Mouse (Mus musculus) cerebellum, postnatal 36 days (tissue): ENCODE data around the gene Reep3.

Source experiments
- DNase-seq, 2 experiments: peaks; one replicate each; pipeline ENCODE4 v3.0.0; 2021 to 2022; ENCODE audit warnings: mixed read lengths in 2 of 2

Gene Reep3

GRCm38 (mm10) chr10:67081206-67082007 is 15.3 kb downstream of the Reep3 start:
- DNase-seq: no peak

DNA sequence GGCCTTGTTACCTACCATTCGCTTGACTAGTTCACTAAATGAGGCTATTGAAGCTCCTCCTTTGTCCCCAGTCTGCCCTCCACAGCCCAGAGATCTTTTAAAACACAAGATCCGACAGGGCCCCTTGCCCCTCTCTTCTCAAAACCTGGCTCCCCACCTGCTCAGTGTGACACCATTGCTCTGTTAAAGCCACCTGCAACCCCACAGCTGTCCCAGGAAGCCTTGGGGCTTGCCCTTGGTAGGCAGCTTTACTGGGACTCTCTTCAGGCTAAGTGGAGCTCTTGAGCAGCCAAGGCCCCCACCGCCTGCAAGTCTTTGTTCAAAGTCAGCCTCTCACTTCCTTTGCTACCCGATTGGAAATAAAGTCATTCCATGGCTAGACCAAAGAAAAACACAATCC is 17.7 kb downstream of the Reep3 start:
- DNase-seq: no peak

- peak; percentile 84 to 88 for DNase-seq
These were observed 20.5 kb downstream of the Reep3 start for GRCm38 (mm10) chr10:67075931-67076878.

GRCm38 (mm10) chr10:67073577-67073976 is 23.2 kb downstream of the Reep3 start:
- no peak for DNase-seq

DNA sequence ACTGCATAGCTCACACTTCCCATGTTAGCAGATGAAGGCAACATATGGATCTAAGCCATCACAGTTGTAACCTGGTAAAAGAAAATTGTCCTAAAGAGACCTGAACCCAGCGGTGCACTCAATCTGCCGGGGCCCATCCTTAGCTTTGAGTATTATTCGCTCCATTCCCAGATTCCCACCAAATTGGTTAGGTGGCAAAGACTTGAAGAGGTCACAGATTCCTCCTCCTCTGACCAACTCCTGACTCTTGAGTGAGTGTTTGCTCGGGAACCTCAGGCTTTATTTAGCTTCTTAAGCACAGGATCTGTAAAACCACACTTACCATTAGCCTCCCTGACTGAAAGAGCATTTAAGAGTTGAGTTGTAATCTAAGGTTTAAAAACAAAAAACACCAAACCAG is 24.1 kb downstream of the Reep3 start:
- DNase-seq: no peak

DNA sequence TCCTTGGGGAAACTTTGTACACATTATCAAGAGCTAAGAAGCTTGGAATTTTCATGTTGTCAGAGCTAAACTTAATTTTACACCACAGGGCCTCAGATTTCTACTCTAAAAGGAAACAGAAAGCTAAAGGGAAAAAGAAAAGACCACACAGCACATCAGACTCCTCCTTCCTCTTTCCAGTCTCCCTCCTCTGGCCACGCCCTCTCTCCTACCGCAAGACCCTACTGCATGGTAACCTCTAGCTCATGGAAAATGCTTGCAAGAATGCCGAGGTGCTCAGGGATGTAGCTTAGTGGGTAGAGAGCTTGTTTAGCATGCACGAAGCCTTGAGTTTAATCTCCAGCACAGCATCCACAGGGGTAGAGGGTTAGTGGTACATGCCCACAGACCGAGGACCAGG is 24.9 kb downstream of the Reep3 start:
- DNase-seq: no peak

GRCm38 (mm10) chr10:67071389-67071788 is 25.4 kb downstream of the Reep3 start:
- DNase-seq: no peak

DNA sequence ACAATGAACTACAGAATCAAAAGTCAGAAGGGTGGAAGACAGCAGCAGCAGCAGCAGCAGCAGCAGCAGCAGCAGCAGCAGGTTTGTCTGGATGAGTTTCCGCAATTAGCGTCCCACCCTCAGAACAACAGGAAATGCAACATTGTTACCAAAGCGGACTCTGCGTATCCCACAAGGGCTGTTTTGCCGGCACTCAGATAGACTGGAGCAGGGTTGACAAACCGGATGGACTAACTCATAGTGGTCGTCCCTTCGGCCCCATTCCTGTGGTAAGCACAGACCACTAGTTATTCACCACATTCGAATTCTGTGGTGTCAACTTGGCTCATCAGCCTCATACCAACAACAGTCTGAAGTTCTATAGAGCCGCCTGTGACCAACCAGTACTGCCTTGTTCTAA is 27.7 kb downstream of the Reep3 start:
- no peak for DNase-seq

DNA sequence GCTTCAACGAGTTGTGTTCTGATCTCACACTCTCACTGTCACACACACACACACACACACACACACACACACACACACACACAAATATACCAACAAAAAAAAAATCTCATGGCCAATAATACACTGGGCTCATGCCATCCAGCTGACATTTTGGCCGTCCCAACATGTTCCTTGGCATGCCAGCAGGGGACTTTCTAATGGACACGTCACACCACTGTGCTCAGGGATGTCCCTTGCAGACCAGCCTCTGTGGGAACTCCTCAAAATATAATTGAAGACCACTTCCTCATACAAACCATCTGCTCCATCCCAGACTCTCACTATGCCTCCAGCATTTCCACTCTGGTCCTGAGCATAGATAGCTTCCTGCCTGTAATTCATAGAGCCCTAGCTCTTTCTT is 30.3 kb downstream of the Reep3 start:
- DNase-seq: no peak

DNA sequence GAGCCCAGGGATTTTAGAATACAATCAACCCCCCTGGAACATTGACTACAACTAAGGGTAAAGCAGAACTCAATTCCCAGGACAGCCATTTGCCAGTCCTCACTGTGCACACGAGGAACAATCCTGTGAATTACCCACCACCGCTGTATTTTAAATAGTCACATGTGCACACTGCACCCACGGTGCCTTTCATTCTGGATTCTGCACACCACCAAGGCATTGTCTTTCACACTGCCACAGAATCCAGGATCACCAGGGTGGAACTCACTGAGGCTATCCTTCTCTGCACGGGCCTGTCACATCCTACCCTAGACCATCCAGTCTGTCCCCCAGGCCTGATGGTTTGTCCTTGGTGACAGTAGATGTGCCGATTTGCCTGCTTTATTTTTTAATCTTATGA is 30.8 kb downstream of the Reep3 start:
- no peak for DNase-seq

DNA sequence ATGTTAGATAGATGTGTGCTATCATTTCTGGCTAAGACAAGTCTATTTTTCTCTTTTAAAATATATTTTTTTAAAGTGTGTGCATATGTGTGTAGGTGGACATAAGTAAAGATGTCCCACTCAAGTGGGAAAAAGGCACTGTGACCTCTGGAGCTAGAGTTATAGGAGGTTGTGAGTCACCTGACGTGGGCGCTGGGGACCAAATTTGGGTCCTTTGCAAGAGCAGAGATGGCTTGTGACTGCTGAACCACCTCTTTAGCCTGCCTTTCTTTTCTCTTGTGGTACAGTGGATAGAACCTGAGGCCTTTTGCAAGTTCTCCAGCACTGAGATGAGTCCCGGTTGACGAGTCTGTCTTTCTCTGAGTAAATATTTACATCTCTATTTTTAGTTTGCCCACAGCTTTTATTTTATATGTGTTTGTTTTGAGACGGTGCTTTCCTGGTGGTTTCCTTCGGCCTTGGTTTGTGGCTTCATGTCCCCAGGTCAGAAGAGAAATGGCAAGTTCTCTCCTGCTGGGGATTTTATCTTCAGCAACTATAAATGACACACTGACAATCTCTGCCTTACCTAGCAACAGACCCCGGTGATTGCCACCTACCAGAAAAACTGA is 31.4 kb downstream of the Reep3 start:
- no peak for DNase-seq

- DNase-seq: no peak
These were observed 34.9 kb downstream of the Reep3 start for GRCm38 (mm10) chr10:67061823-67062222.

GRCm38 (mm10) chr10:67061367-67061801 is 35.4 kb downstream of the Reep3 start:
- peak in 1 of 2 experiments; percentile 38 for DNase-seq

GRCm38 (mm10) chr10:67058702-67059101 is 38.0 kb downstream of the Reep3 start:
- DNase-seq: no peak

GRCm38 (mm10) chr10:67058297-67058696 is 38.4 kb downstream of the Reep3 start:
- DNase-seq: peak; percentile 80 to 83

GRCm38 (mm10) chr10:67057696-67058095 is 39.0 kb downstream of the Reep3 start:
- DNase-seq: no peak

DNA sequence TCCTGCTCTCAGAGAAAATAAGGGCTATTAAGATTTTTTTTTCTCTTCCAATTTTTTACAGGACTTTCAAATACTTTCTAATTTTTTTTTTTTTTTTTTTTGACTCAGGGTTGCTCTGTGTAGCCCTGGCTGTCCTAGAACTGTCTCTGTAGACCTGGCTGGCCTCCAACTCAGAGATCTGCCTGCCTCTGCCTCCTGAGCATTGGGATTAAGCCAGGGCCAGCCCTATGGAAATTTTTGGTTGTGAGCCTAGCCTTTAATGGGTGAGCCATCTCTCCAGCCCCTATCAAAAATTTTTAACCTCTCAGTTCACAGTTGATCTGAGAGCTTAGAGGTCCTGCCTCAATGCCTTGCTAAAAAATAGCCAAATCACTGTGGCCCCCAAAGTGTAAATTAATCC is 39.5 kb downstream of the Reep3 start:
- peak in 1 of 2 experiments; percentile 40 for DNase-seq

DNA sequence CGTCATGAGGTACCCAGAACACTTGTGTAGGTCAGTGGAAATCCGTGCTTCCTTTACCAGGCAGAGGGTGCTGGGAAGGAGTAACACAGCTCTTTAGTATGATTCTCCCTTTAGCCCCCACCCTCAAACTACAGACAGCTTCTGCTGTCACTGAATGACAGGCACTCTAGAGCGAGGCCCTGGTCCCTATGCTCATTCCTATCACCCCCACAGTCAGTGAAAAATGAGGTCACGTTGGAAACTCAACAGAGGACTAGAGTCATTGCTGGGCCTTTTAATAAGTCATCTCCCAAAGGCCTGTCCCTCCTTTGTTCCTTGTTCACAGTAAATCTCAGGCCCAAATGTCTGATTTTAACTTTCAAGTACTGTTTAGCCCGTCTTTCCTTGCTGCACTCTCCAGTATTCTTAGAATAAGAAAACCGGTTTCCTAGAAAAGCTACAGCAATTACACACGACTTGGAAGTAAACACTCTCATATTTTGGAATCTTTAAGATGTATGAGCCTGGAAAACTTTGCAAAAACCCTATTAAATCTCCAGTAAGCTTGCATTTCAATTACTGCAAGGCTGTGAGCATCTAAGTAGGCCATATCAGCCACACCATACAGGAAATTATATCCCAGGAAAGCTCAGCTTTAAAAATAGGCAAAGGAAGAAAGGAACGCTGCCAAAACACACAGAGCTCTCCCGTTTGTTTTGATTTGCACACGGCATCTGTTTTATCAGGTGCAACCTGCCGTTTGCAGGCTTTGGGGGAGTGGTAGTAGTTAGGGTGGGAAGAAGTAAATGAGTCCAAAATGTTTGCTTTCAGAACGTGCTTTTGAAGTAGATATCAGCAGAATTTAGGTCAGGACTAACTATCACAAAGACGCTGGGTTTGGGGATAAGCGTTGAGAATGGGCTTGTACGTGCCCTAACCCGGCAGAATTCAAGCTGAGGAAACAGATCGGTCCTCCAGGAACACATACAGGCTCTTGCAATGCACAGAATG is 40.6 kb downstream of the Reep3 start:
- peak; percentile 69 to 76 for DNase-seq

DNA sequence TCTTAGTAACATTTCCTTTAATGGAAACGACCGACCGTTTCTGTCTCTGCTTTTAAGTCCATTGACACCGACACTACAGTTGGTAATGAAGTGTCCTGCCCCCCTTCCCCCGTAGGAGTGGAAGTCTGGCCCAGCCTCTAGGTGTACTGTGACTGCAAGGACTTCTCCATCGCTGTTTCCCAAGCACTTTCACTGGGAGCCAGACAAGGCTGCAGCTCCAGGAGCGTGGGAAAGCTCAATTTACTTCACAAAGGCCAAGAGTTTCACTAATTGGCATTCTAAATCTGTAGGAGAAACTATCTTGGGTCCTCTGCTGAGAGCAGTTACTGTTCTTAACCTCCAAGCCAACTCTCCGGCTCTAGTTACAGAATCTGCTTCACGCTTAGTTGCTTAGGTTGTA is 43.3 kb downstream of the Reep3 start:
- DNase-seq: no peak

DNA sequence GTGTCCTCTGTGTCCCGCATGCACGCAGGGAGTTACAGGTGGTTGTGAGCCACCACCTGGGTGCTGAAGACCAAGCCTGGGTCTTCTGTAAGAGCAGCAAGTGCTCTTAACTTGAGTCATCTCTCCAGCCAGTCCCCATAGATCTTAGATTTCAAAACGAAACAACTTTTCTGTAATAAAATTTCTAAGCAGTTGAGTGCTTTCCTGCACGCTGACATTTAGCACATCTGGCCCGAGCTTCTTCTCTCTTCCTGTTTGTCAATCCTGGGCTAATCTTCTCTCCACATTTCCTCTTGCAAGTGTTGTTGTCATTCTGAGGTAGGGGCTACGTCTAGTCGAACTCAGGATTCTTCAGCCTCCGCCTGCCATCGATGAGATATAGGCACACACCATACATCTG is 44.3 kb downstream of the Reep3 start:
- no peak for DNase-seq

GRCm38 (mm10) chr10:67051466-67051865 is 45.3 kb downstream of the Reep3 start:
- no peak for DNase-seq

DNA sequence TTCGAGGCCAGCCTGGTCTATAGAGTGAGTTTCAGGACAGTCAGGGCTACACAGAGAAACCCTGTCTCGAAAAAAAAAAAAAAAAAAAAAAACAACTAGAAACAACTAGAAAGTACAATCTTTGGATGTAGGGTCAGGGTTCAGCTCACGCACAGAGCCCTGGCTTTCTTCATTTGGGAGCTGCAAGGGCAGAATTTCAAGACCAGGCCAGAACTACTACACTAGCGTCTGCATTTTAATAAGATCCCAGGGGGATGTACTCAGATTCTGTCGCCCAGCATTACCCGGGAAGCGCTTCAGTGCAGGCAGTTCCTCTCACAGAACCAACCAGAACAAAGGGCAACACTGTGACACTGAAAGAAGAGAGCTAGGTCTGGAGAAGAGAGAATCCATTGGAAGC is 46.0 kb downstream of the Reep3 start:
- no peak for DNase-seq
